Mouse (Mus musculus) CH12.LX (cell line): Measurements from ENCODE around the gene Col9a2. TPM values are rescaled to one million over a fixed set of nuclear protein-coding genes. Genes with fewer than 3 reads are reported as not detected.

ENCODE experiments used
- DNase-seq: peaks from one replicate; pipeline ENCODE4 v3.0.0-alpha.2; 2013; ENCODE audit errors: extremely low read depth
- H3K27ac ChIP-seq: 2 replicates; pipeline ENCODE4 v1.5.1; 2012; ENCODE audit warnings: low read depth, mild to moderate bottlenecking, control low read depth, moderate library complexity; ENCODE audit not compliant: insufficient read depth
- H3K27me3 ChIP-seq: replicated peaks from 2 replicates; pipeline ENCODE3; 2012; ENCODE audit warnings: inconsistent platforms
- H3K36me3 ChIP-seq, 2 experiments: replicated peaks in 1 of 2; 2 replicates each; pipeline versions ENCODE3 to v1.6.1; 2012; ENCODE audit warnings: inconsistent platforms in 1 of 2, low read length in 1 of 2, mild to moderate bottlenecking in 1 of 2, mixed read lengths in 1 of 2, moderate library complexity in 1 of 2; ENCODE audit not compliant: control insufficient read depth in 1 of 2, insufficient read depth in 1 of 2
- H3K4me1 ChIP-seq, 2 experiments: 2 replicates each; pipeline ENCODE4 v1.6.1; 2012; ENCODE audit warnings: inconsistent platforms in 1 of 2, moderate library complexity in 1 of 2; ENCODE audit not compliant: insufficient read depth in 2 of 2, control insufficient read depth in 1 of 2
- H3K4me2 ChIP-seq: 2 replicates; pipeline ENCODE4 v1.6.1; 2012; ENCODE audit warnings: low read depth, mild to moderate bottlenecking, control low read depth; ENCODE audit not compliant: poor library complexity, insufficient read depth, severe bottlenecking
- H3K4me3 ChIP-seq, 3 experiments: fragments of 150-350 bp in 1 of 3; sonication (generic) in 1 of 3; replicated peaks in 1 of 3; 2 replicates each; pipeline versions ENCODE3 to v1.5.1; 2011 to 2012; ENCODE audit warnings: low read depth in 2 of 3, low read length in 2 of 3, mild to moderate bottlenecking in 2 of 3, moderate library complexity in 2 of 3, control low read depth in 1 of 3, improper control_type of control experiment in 1 of 3, inconsistent platforms in 1 of 3, mixed read lengths in 1 of 3; ENCODE audit not compliant: poor library complexity in 1 of 3
- H3K79me2 ChIP-seq: replicated peaks from 2 replicates; pipeline ENCODE4 v1.6.1; 2012; ENCODE audit warnings: mild to moderate bottlenecking, moderate library complexity; ENCODE audit not compliant: control insufficient read depth, poor library complexity, insufficient read depth, severe bottlenecking; ENCODE audit errors: extremely low read depth
- H3K9ac ChIP-seq: 2 replicates; pipeline ENCODE4 v1.6.1; 2012; ENCODE audit warnings: low read depth, mild to moderate bottlenecking, control low read depth, moderate library complexity; ENCODE audit not compliant: insufficient read depth
- H3K9me3 ChIP-seq: replicated peaks from 2 replicates; pipeline ENCODE3; 2012; ENCODE audit warnings: low read length, inconsistent platforms, mixed read lengths
- BHLHE40 ChIP-seq: IDR thresholded peaks from 2 replicates; pipeline ENCODE4 v1.6.1; 2011; ENCODE audit warnings: mild to moderate bottlenecking, low read depth, low read length, improper control_type of control experiment
- CTCF ChIP-seq, 2 experiments: IDR thresholded peaks in 1 of 2; conservative IDR thresholded peaks in 1 of 2; 2 replicates each; pipeline ENCODE4 v1.5.1; 2011 to 2012; ENCODE audit warnings: low read depth in 2 of 2, low read length in 2 of 2, improper control_type of control experiment in 1 of 2, inconsistent platforms in 1 of 2, mild to moderate bottlenecking in 1 of 2, moderate library complexity in 1 of 2
- GABPA ChIP-seq: IDR thresholded peaks from 2 replicates; pipeline ENCODE4 v1.6.1; 2012; ENCODE audit warnings: low read depth, low read length, improper control_type of control experiment, inconsistent platforms; ENCODE audit not compliant: insufficient replicate concordance
- MAX ChIP-seq: IDR thresholded peaks from 2 replicates; pipeline ENCODE4 v1.6.1; 2011; ENCODE audit warnings: low read length, improper control_type of control experiment
- MAZ ChIP-seq: IDR thresholded peaks from 2 replicates; pipeline ENCODE4 v1.6.1; 2012; ENCODE audit warnings: low read depth, mild to moderate bottlenecking, inconsistent platforms, low read length, improper control_type of control experiment, moderate library complexity
- MEF2A ChIP-seq: IDR thresholded peaks from 2 replicates; pipeline ENCODE4 v1.6.1; 2014; ENCODE audit warnings: low read depth, mild to moderate bottlenecking, inconsistent platforms, low read length, improper control_type of control experiment, borderline replicate concordance
- MXI1 ChIP-seq: IDR thresholded peaks from 2 replicates; pipeline ENCODE4 v1.6.1; 2011; ENCODE audit warnings: mild to moderate bottlenecking, low read depth, low read length, improper control_type of control experiment
- MYC ChIP-seq: IDR thresholded peaks from 2 replicates; pipeline ENCODE4 v1.6.1; 2011; ENCODE audit warnings: low read depth, mild to moderate bottlenecking, improper control_type of control experiment, low read length
- NELFE ChIP-seq: IDR thresholded peaks from 2 replicates; pipeline ENCODE4 v1.6.1; 2011; ENCODE audit warnings: low read depth, low read length, improper control_type of control experiment
- NRF1 ChIP-seq: IDR thresholded peaks from 2 replicates; pipeline ENCODE4 v1.6.1; 2014; ENCODE audit warnings: low read depth, mild to moderate bottlenecking, inconsistent platforms, low read length, improper control_type of control experiment, moderate library complexity
- PAX5 ChIP-seq: IDR thresholded peaks from 2 replicates; pipeline ENCODE4 v1.6.1; 2012; ENCODE audit warnings: low read length, inconsistent platforms, mixed read lengths
- POLR2A ChIP-seq: IDR thresholded peaks from 2 replicates; pipeline ENCODE4 v1.6.1; 2011; ENCODE audit warnings: low read depth, mild to moderate bottlenecking, improper control_type of control experiment, low read length
- RAD21 ChIP-seq: IDR thresholded peaks from 2 replicates; pipeline ENCODE4 v1.6.1; 2011; ENCODE audit warnings: low read depth, mild to moderate bottlenecking, low read length, improper control_type of control experiment, moderate library complexity
- SMC3 ChIP-seq: IDR thresholded peaks from 2 replicates; pipeline ENCODE4 v1.6.1; 2011; ENCODE audit warnings: low read depth, low read length, improper control_type of control experiment
- TBP ChIP-seq: conservative IDR thresholded peaks from 2 replicates; pipeline ENCODE4 v1.6.1; 2011; ENCODE audit warnings: low read depth, low read length, improper control_type of control experiment
- USF2 ChIP-seq: conservative IDR thresholded peaks from 2 replicates; pipeline ENCODE4 v1.6.1; 2011; ENCODE audit warnings: low read depth, low read length, improper control_type of control experiment
- ZKSCAN1 ChIP-seq: IDR thresholded peaks from 2 replicates; pipeline ENCODE4 v1.6.1; 2012; ENCODE audit warnings: low read depth, inconsistent platforms, low read length, improper control_type of control experiment, borderline replicate concordance
- ZNF384 ChIP-seq: IDR thresholded peaks from 2 replicates; pipeline ENCODE4 v1.6.1; 2012; ENCODE audit warnings: low read depth, low read length, improper control_type of control experiment, inconsistent platforms
- dilution Hi-C: fragments of 300-500 bp; cut with MboI; formaldehyde crosslinking; loops from 2 replicates; pipeline ENCODE4 v1.14.3; 2020; ENCODE audit warnings: low sequenced_read_pairs; ENCODE audit not compliant: extremely low pct_unique_long_range_greater_than_20kb, extremely low pct_ligation_motif_present
- in situ Hi-C: fragments of 300-500 bp; cut with MboI; formaldehyde crosslinking; loops from 3 replicates; pipeline ENCODE4 v1.14.3; 2019; ENCODE audit warnings: low sequenced_read_pairs, low pct_ligation_motif_present, low pct_unique_long_range_greater_than_20kb, mixed read lengths
- polyA plus RNA-seq: library from polyadenylated mRNA; unstranded; fragments of >175 nt; gene quantifications from 2 replicates; pipeline ENCODE4 v1.2.1, GENCODE M21; 2012; ENCODE audit warnings: low read depth; ENCODE audit not compliant: insufficient read length
- total RNA-seq, 2 experiments: library from RNA; depleted of rRNA; stranded (reverse); fragments of 300-350 nt in 1 of 2; fragments of >200 nt in 1 of 2; gene quantifications; 2 replicates each; pipeline ENCODE4 v1.2.3; 2012 to 2014

Col9a2 gene
- total and polyA plus RNA-seq, 3 experiments = not detected

GRCm38 (mm10) chr4:121040323-121040722 is 1.1 kb downstream of the Col9a2 start:
- Histone ChIP-seq H3K9ac (no peak overlapping the region), H3K4me3 (no peak overlapping the region), H3K27ac (no peak overlapping the region), H3K9me3 (no peaks in the 10 kb centered on the region), H3K36me3 (no peaks in the 10 kb centered on the region), H3K79me2 (no peaks in the 10 kb centered on the region), H3K4me1 (peaks cover 2 to 18% of the 10 kb centered on the region in 2 experiments; a peak in 2 of 4 replicates), H3K4me2 (no peak overlapping the region), H3K27me3 (peaks cover 13% of the 10 kb centered on the region)
- in situ Hi-C loops = no loop called here
- TF ChIP-seq MYC (no peak), MEF2A (no peak), USF2 (no peak), MAX (no peak), NRF1 (no peak), NELFE (no peak), GABPA (no peak), PAX5 (no peak), POLR2A (no peak), TBP (no peak), ZKSCAN1 (no peak), MAZ (no peak), CTCF (conservative IDR thresholded peaks at IDR 0.05 in 1 of 2, IDR thresholded peaks at IDR 0.05 in 1 of 2; ENCODE audit: low read depth in 2 of 2, low read length in 2 of 2) (no peak)
- dilution Hi-C loops = no loop called here
- DNase-seq = no peak

GRCm38 (mm10) chr4:121040897-121041671 is 1.9 kb downstream of the Col9a2 start:
- in situ Hi-C loops (no loop called here), dilution Hi-C loops (no loop called here)
- H3K27ac ChIP-seq = no peak overlapping the region
- H3K4me1 ChIP-seq = peaks cover 2 to 18% of the 10 kb centered on the region in 2 experiments; a peak in 2 of 4 replicates
- H3K27me3 ChIP-seq = peaks cover 15% of the 10 kb centered on the region
- peak; percentile 62 for DNase-seq
- no peaks in the 10 kb centered on the region for H3K36me3 ChIP-seq
- H3K4me2 ChIP-seq = no peak overlapping the region
- no peak overlapping the region for H3K9ac ChIP-seq
- no peaks in the 10 kb centered on the region for H3K79me2 ChIP-seq
- H3K9me3 ChIP-seq = no peaks in the 10 kb centered on the region
- TF ChIP-seq MXI1 = no peak
- TF ChIP-seq TBP = no peak
- no peak for TF ChIP-seq BHLHE40
- no peak for TF ChIP-seq ZNF384
- TF ChIP-seq RAD21 = peak; percentile 72
- TF ChIP-seq NELFE = peak; percentile 30; the same call in 1 of the 2 replicates
- TF ChIP-seq MYC = no peak
- peak; percentile 82 to 86 for TF ChIP-seq CTCF (conservative IDR thresholded peaks at IDR 0.05 in 1 of 2, IDR thresholded peaks at IDR 0.05 in 1 of 2; ENCODE audit: low read depth in 2 of 2, low read length in 2 of 2)
- TF ChIP-seq MAZ = 0 out of 2 replicates have a peak, but pooled peaks have one; percentile 12
- peak; percentile 62 for TF ChIP-seq SMC3
- TF ChIP-seq MEF2A = 0 out of 2 replicates have a peak, but pooled peaks have one; percentile 8
- H3K4me3 ChIP-seq = no peak overlapping the region
